Mouse (Mus musculus): Measurements from ENCODE around the gene Ccdc74a. TPM values are rescaled to one million over a fixed set of nuclear protein-coding genes. Genes with fewer than 3 reads are reported as not detected.

Gene Ccdc74a
- polyA plus RNA-seq, 1 experiment = 9.6 TPM

Other genes with a start within 250 kb of the Ccdc74a start
- gene Snap29, start 240.5 kb upstream of the Ccdc74a start, polyA plus RNA-seq (2012; fragmentation: generic; extraction: Trizol) = 9.1 TPM
- gene Pi4ka, start 240.2 kb upstream of the Ccdc74a start, polyA plus RNA-seq (2012; fragmentation: generic; extraction: Trizol) = 39.5 TPM
- 15.2 TPM for gene Crkl, start 194.5 kb upstream of the Ccdc74a start, polyA plus RNA-seq (2012; fragmentation: generic; extraction: Trizol)
- not detected for gene Aifm3, start 156.9 kb upstream of the Ccdc74a start, polyA plus RNA-seq (2012; fragmentation: generic; extraction: Trizol)
- 69.0 TPM for gene Lztr1, start 137.8 kb upstream of the Ccdc74a start, polyA plus RNA-seq (2012; fragmentation: generic; extraction: Trizol)
- 55.7 TPM for gene Thap7, start 115.3 kb upstream of the Ccdc74a start, polyA plus RNA-seq (2012; fragmentation: generic; extraction: Trizol)
- gene Lrrc74b, start 85.2 kb upstream of the Ccdc74a start, polyA plus RNA-seq (2012; fragmentation: generic; extraction: Trizol) = 0.06 TPM
- 1.9 TPM for gene P2rx6, start 84.6 kb upstream of the Ccdc74a start, polyA plus RNA-seq (2012; fragmentation: generic; extraction: Trizol)
- gene Slc7a4, start 63.3 kb upstream of the Ccdc74a start, polyA plus RNA-seq (2012; fragmentation: generic; extraction: Trizol) = 1.4 TPM
- gene Smpd4, start 27.1 kb upstream of the Ccdc74a start, polyA plus RNA-seq (2012; fragmentation: generic; extraction: Trizol) = 26.5 TPM
- 45.9 TPM for gene Med15, start 86.4 kb downstream of the Ccdc74a start, polyA plus RNA-seq (2012; fragmentation: generic; extraction: Trizol)
- 83.6 TPM for gene Klhl22, start 113.1 kb downstream of the Ccdc74a start, polyA plus RNA-seq (2012; fragmentation: generic; extraction: Trizol)
- gene Scarf2, start 150.8 kb downstream of the Ccdc74a start, polyA plus RNA-seq (2012; fragmentation: generic; extraction: Trizol) = 38.5 TPM
- gene B830017H08Rik, start 186.7 kb downstream of the Ccdc74a start, polyA plus RNA-seq (2012; fragmentation: generic; extraction: Trizol) = not detected
- gene Car15, start 191.9 kb downstream of the Ccdc74a start, polyA plus RNA-seq (2012; fragmentation: generic; extraction: Trizol) = 0.66 TPM
- gene Gm20518, start 245.2 kb downstream of the Ccdc74a start, polyA plus RNA-seq (2012; fragmentation: generic; extraction: Trizol) = 0.06 TPM
- gene Tssk1, start 247.8 kb downstream of the Ccdc74a start, polyA plus RNA-seq (2012; fragmentation: generic; extraction: Trizol) = 0.05 TPM